Mouse (Mus musculus): ENCODE measurements around the gene Lrrc1.

Gene Lrrc1

GRCm38 (mm10) chr9:77543351-77544321 is 1.0 kb downstream of the Lrrc1 start:
- no peak for DNase-seq (ENCODE audit: extremely low spot score, low read depth, low spot score)

GRCm38 (mm10) chr9:77541556-77541955 is 3.1 kb downstream of the Lrrc1 start:
- DNase-seq (ENCODE audit: extremely low spot score, low read depth, low spot score): no peak

DNA sequence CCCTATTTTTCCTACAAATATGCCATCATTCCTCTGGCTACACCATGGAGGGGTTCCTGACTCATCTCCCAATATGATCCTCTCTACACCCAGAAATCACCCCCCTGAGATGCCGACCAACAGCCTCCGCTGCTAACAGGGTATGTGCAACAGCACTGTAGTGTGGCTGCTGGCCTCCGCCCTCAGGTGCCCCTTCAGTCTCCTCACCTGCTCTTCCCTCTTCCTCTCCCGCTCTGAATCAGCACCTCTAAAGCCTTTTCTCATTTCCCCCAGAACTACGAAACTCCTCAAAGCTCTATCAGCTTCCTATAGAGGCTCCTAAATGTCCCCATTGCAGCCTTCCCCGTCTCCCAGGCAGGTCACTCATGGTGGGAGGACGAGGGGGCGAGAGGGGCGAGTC is 5.4 kb downstream of the Lrrc1 start:
- no peak for DNase-seq (ENCODE audit: extremely low spot score, low read depth, low spot score)

DNA sequence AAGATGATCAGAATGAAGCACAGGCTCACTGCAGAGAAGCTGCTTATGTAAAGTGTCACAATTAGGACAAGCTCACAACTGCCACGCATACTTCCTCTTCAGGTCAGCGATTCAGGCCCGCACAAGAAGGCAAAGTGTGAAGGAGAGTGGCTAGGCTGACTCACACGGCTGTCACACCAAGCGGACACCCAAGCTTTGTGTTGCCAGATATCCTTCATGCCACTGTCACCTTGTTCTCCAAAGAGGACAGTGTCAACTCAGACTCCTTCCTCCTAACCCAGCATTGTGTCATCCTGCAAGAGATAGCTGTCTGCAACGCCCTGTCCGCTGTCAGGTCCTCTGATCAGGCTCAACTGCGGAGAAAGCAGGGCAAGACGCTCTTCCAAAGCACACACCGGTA is 7.3 kb downstream of the Lrrc1 start:
- DNase-seq (ENCODE audit: extremely low spot score, low read depth, low spot score): no peak

DNA sequence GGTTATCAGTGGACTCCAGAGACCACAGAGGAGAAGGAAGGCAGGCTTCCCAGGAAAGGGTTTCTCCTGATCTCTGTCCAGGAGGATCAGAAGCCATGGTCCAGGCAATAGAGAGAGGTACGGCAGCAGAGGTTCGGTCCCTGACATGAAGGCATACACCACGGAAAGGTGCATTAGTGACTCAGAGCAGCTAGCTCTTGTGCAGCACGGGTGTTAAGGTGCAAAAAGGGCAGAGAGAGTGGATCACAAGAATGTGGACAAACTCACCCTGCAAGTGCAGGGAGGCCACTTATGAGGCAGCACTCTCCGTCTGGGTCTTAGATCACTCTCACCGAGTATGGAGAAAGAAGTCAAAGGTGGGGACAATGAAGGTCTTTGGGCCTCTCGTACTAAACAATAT is 7.8 kb downstream of the Lrrc1 start:
- DNase-seq (ENCODE audit: extremely low spot score, low read depth, low spot score): no peak

- DNase-seq (ENCODE audit: extremely low spot score, low read depth, low spot score): no peak
These were observed 8.4 kb downstream of the Lrrc1 start for GRCm38 (mm10) chr9:77536286-77536685.

- DNase-seq (ENCODE audit: extremely low spot score, low read depth, low spot score): no peak
These were observed 9.5 kb downstream of the Lrrc1 start for GRCm38 (mm10) chr9:77535021-77535744.

- DNase-seq (ENCODE audit: extremely low spot score, low read depth, low spot score): no peak
These were observed 16.2 kb downstream of the Lrrc1 start for GRCm38 (mm10) chr9:77528379-77529041.

DNA sequence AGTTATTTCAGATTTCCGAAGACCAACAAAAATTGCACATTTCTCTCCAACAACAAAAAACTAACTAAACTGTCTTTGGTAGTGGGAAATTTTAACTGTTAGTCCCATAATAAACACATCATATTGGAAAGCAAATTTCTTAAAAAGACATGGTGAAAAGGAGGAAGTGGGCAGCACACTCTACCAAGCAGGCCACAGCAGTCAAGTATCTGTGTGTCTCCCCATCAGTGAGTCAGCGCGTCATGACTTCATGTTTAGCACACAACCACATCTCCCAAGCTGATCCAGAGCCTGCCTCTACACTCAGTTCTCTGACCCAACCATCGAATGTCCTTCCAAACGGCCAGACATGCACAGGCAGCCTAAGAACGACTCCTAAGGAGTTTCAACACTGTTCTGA is 17.5 kb downstream of the Lrrc1 start:
- no peak for DNase-seq (ENCODE audit: extremely low spot score, low read depth, low spot score)

- no peak for DNase-seq (ENCODE audit: extremely low spot score, low read depth, low spot score)
These were observed 18.0 kb downstream of the Lrrc1 start for GRCm38 (mm10) chr9:77526715-77527114.

DNA sequence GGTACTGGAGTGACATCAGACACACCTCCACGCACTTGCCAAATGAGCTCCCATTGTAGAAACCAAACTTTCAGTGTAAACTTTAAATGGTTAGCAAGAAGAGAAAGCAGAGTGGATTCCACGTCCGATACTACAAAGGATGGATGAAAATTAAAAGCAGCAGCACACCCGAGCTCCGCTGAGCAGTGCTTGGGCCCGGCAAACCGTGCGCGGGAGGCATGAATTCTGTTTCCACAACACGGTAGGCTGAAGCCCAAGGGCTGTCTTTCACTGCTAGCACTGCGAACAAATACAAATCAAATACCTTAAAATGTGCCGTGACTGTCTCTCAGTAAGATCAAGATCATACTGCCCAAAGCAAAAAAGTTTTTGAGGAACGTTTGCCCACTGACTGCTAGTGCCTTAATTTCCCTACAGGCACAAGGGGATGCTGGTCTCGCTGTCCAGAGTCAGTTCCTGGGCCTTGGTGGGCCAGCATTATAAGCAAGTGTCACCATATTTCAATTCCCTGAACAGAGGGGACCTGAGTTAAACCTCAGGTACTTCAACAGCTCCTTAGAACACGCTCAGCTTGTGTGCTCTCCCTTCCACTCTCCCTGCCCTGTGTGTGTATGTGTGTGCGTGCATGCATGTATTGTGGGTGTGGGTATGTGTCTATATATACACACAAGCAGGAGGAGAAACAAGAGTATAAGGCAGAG is 18.9 kb downstream of the Lrrc1 start:
- no peak for DNase-seq (ENCODE audit: extremely low spot score, low read depth, low spot score)

- no peak for DNase-seq (ENCODE audit: extremely low spot score, low read depth, low spot score)
These were observed 20.9 kb downstream of the Lrrc1 start for GRCm38 (mm10) chr9:77523793-77524192.

- DNase-seq (ENCODE audit: extremely low spot score, low read depth, low spot score): no peak
These were observed 22.2 kb downstream of the Lrrc1 start for GRCm38 (mm10) chr9:77522476-77522875.

DNA sequence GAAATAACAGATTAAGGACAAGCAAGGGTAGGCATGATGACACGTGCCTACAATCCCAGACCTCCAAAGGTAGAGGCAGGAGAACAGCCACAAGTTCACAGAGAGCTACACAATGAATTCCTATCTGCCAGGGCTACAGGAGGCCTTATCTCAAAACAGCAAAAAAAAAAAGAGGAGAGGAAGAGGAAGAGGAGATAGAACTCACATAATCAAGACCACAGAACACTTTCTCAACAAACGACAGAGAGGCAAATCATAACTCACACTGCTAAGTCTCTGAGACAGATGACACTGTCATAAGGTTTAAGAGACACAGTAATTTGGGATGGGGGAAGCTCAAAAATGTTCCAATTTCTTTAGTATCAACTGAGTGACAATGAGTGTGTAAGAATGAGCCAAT is 25.5 kb downstream of the Lrrc1 start:
- no peak for DNase-seq (ENCODE audit: extremely low spot score, low read depth, low spot score)

- no peak for DNase-seq (ENCODE audit: extremely low spot score, low read depth, low spot score)
These were observed 27.8 kb downstream of the Lrrc1 start for GRCm38 (mm10) chr9:77516782-77517364.

DNA sequence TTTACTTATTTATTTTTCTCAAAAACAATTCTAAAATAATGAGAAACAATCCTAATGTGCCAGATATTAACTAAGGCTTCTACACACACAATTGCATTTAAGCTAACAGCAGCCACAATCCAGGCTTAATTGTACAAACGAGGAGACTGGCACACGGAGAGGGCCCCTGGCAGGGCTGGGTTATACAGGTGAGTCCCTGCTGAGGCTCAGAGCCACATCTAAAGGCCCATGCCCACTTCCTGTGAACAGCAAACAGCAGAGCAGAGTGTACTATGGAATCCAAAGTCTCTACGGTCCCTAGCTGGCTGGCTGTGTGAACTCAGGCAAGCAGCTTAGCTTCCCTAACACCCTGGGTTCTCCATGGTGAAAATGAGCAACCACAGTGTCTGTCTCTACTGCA is 30.8 kb downstream of the Lrrc1 start:
- no peak for DNase-seq (ENCODE audit: extremely low spot score, low read depth, low spot score)

GRCm38 (mm10) chr9:77512220-77512619 is 32.5 kb downstream of the Lrrc1 start:
- DNase-seq (ENCODE audit: extremely low spot score, low read depth, low spot score): no peak

DNA sequence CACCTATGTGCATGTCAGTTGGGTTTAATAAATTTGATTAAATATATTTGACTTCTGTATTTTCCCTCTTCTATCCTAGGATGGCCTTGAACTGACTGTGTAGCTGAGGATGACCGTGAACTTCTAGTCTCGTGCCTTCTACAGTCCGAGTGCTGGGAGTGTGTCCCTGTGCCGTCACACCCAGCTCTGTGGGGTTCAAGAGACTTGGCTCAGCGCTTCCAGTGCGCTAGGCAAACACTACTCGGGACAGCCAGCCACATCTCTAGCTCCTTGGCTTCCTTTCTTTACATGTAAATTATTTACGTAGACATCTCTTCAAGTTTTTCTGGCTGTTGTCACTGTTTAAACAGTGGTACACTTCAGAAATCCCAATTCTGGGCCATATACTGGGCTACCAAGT is 34.1 kb downstream of the Lrrc1 start:
- no peak for DNase-seq (ENCODE audit: extremely low spot score, low read depth, low spot score)

- DNase-seq (ENCODE audit: extremely low spot score, low read depth, low spot score): no peak
These were observed 36.8 kb downstream of the Lrrc1 start for GRCm38 (mm10) chr9:77507743-77508394.

All from hindlimb bud, embryonic 11.5 days (tissue).